Mouse (Mus musculus) urinary bladder, postnatal 36 days (tissue): ENCODE data around the gene Dytn.
"Not testable (repeated sequence)": the region's sequence is repeated elsewhere in the genome, so short reads cannot be mapped to it uniquely, and the experiment has no call there.

ENCODE experiments used
- DNase-seq, 2 experiments: peaks; one replicate each; pipeline ENCODE4 v3.0.0; 2022; ENCODE audit warnings: low spot score in 2 of 2, mixed read lengths in 1 of 2

Gene Dytn

DNA sequence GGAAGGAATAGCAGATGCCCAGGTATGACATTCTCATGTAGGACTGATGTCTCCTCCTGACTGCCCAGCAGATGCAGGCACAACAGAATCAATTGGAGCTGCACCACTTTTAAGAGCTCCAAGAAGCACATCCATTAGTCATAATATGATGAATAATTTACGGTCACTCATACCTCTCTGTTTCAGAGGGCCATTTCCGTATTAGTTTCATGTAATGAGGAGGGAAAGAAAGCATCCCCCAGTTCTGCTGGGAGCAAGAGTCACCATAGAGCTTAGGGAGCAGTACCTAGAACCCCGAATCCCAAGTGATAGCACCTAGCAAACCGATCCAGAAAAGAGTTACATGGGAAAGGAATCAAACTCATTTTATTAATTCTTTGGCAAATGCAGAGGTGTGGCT, at the start of gene Dytn:
Gene Dytn (minus strand): TSS at position 101 of the 400 bp plus-strand sequence.
- no peak for DNase-seq

- peak; percentile 86 to 87 for DNase-seq
Observed at GRCm38 (mm10) chr1:63730240-63730771, 43.6 kb upstream of the Dytn start, which contains the start of the genes Mdh1b and Fastkd2. Mdh1b (minus strand) TSS chr1:63730318. Fastkd2 (plus strand) TSS chr1:63730614.

- DNase-seq, result no peak
Observed at GRCm38 (mm10) chr1:63729796-63730195, 43.1 kb upstream of the Dytn start.

DNA sequence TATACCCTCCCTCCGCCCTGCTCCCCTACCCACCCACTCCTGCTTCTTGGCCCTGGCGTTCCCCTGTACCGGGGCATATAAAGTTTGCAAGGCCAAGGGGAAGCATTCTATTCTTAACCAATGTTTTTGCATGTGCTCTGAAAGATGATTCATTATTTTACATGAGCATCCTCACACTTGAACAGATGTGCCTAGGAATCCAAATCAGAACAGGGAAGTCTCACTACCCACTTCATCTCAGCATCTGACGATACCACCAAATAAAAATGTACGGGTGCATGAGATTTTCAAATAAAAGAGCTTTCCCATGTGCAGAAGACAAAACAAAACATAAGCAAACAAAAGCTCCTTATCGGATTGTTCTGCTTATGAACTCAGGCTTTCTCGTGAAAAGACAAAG, 33.4 kb upstream of the Dytn start:
- no peak for DNase-seq

- no peak for DNase-seq
Observed at GRCm38 (mm10) chr1:63708876-63709275, 22.1 kb upstream of the Dytn start.

DNA sequence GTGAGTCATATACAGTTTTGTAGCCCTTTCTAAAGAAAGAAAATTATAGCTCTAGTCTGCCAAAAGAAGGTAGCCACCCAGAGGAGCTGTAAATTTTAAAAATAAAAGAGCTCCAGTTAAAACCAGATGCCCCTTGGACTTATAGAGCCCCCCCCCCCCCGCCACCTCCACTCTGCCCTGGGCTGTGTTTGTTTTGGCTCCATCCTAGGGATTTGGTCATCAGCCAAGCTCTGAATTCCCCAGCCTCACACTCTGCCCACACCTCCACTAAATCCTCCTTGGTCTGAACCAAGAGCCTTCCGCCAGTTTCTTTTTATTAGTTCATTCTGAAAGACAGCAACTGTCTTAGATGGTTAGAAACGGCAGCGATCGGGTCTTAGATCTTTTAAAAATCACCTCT, 19.0 kb upstream of the Dytn start:
- no peak for DNase-seq

GRCm38 (mm10) chr1:63696861-63697260, 10.1 kb upstream of the Dytn start:
- no peak for DNase-seq

DNA sequence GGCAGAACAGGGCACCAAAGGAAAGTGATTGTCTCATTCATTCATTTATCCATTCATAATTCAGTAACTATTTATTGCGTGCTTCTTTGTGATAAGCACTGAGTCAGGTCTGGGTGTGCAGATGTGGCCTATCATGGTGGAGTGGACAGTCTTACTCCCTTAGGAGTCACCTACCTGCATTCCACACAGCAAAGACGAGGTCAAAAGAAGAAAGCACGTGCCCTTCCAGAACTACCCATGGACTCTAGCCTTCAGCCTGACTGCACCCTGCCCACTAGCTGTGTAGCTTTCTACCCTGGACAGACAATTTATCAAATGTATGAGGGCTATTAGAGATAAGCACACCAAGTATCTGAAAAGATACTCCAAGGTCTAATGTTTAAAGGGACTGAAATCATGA, 10.8 kb downstream of the Dytn start:
- no peak for DNase-seq

DNA sequence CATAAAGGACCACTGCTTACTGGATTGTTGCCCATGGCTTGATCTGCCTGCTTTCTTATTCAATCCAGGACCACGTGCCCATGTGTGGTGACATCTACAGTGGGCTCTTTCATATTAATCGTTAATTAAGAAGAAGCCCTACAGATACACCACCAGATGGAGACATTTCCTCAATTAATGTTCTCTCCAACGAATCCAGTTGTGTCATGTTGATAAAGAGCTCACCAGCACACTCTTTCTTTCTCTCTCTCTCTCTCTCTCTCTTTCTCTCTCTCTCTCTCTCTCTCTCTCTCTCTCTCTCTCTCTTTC, 17.9 kb downstream of the Dytn start:
- no peak for DNase-seq

DNA sequence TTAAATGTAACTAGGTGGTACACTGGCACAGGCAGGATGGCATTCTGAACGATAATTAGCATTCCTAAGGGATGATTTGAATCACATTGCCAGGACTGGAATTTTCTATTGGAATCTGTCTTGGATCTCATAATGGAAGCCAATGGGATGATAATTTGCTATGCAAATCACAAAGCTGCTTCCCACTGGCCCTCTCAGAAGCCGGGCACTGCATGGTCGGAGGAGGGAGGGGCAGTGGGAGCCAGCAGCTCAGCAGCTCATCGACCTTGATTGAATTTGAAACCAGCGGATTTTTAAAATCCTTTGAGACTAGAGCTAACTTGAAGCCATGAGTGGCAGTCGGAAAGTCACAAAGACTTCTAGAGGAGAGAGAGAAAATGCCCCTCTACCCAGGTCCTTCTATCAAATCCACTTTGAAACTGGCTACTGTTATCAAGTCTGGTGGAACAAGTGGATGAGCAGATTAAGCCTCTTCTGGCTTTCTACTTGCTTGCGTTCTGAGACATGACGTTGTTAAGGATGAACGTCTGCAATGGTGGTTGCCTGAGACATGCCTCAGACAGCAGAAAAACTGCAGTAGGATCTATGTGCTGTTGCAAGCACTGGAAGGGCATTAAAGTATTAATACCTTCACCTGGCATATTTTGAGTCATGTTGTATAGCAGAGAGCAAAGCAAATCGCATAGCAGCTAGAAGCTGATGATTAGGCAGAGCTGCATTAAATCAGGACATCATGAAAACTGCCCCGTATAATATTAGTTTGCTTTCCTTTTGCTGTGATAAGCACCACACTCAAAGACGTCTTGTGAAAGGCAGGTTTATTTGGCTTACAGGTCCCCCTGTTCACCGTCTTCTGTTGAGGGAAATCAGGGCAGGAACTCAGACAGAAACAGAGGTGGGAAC, 18.5 kb downstream of the Dytn start:
- DNase-seq, result no peak

DNA sequence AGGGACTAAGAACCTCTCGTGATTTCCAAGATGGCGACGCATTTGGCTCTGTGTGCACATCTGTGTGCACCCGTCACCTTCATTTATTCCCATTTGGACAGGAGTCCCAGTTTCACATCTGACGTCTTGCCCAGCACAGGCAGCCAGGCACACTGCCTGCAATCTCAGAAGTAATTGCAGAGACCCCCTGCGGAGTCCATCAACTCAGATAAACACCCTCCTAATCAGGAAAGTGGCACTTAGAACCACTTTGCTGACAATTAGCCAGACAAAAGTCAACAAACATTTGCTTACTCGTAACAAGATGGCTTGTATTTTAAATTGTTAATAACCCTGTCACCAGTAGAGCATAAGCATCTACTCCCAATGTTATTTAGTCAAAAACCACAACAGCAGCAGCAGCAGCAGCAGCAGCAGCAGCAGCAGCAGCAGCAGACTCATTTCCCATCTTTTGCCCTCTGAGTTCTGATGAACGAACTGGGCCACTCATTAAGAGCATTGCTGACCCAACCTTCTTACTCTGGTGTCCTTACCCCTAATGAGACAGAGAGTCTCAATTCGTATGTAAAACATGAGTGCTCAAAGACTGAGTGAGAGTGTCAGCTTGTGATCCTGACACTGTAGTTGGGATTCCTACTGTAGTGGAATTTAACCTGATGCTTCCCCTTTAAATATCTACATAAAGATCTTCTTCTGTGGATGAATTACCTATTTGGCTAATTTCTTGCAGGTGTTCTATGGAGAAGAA, 19.4 kb downstream of the Dytn start:
- DNase-seq, result no peak

DNA sequence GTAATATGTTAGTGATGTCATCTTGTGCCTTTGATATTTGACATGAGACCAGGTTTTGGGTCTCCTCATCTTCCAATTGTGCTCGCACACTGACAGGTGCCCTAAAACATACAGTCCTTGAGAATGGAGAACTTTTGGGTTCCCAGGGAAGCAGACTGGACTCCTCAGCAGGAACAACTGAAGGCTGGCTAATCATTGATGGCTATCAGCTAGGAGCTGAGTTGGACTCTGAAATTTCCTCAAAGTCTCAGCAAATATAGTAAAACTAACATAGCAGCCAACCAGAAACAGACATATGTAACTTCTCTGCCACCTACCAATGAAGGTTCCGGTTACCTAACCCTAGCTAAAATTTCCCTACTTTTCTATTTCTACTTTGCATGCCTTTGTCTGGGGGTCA, 20.6 kb downstream of the Dytn start:
- no peak for DNase-seq

GRCm38 (mm10) chr1:63659591-63659990, 27.1 kb downstream of the Dytn start:
- DNase-seq, result peak in 1 of 2 experiments; percentile 14

DNA sequence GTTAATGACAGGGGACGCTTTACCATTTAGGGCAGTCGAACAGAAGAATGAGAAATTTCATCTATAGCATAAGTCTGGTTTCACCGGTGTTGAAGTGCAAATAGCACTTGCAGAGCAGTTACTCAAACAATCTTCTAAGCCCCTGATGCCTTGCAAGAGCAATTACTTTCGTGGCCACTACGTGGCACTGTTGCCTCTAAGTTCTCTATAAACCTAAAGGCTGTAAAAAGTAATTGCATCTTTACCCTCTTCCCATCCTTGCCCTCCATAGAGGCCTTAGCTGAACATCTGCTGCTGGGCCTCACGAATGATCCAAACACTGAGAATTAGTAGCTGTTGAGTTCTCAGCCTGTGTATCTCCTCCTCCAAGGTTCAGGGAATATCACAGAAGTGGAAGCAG, 28.7 kb downstream of the Dytn start:
- peak; percentile 9 to 22 for DNase-seq

DNA sequence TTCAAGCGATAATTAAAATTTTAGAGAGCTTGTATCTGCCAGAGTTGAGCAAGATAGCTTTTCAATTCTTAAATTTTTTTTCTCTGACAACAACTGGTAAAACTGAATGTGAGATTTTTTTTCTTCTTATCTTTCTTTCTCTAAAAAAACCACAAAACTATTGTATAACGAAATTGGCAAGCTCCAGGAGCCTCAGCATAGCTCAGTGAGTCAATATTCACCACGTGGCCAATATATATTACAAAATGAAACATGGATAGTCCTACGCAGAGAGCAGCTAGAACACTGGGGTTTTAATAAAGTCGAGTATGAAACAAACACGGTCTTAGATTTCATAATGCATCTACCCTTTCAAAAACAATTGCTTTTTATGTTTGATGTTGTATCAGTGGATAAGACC, 46.8 kb downstream of the Dytn start:
- DNase-seq, result no peak

- not testable (repeated sequence) for DNase-seq
Observed at GRCm38 (mm10) chr1:63630390-63630789, 56.3 kb downstream of the Dytn start.

DNA sequence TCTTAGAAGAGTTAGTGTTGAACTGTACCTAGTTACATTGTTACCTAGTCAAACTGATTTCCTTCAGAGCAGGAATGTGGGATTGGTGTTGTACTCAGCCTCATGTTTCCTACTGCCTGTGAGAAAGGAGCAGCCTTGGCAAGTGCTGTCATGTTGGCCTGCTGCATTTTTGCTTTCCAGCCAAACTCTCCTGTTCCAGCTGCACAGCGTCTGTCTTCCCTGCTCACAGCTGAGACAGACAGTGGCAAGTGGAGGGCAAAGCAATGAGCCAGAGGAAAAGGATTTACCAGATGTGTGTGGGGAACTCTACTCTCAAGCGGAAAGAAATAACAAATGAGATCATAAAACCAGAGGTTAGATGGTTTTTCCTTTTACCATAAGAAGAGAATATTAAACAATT, 58.5 kb downstream of the Dytn start:
- DNase-seq, result no peak

DNA sequence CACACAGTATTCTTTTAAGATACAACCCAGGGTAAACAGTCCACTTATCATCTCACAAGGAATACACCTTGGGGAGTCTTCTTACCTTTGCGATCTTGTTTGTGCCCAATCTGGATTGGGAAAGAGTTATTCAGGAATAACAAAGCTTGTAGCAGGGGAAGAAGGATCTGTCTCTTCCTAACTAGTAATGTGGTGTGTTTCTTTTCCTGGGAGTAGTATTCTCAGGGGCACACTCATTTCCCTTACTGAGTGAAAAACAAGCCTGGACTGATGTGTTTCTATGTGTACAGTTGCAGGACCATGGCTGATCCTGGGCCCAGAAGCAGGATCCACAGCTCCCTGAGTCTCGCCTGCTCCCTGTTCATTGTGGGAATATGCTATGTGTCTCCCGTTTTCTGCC, 71.1 kb downstream of the Dytn start, which contains the start of gene Gm39653:
Gene Gm39653 (plus strand): TSS at position 301 of the 400 bp plus-strand sequence.
- DNase-seq, result no peak

DNA sequence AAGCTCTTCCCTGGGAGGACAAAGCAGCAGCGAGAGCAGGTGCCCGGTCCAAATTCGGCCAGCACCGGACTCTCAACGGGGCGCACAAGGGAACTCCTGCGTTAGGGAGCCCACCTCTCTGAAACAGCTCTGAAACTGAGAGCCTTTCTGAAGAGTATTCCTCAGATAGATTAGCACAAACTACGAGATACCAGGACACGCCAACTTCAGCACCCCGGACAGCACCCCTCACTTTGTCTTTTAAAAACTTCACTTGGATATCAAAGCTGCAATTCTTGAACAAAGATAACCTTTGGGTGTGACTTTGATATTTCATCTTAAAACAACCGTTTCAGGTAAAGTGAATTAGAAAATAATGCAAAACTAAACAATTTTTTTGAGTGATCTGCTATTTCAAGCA, 72.1 kb downstream of the Dytn start:
- DNase-seq, result peak; percentile 2 to 14

- DNase-seq, result no peak
Observed at GRCm38 (mm10) chr1:63609613-63610012, 77.1 kb downstream of the Dytn start.

- DNase-seq, result no peak
Observed at GRCm38 (mm10) chr1:63603870-63604500, 82.7 kb downstream of the Dytn start.

- DNase-seq, result no peak
Observed at GRCm38 (mm10) chr1:63586869-63587268, 99.9 kb downstream of the Dytn start.
